Mouse (Mus musculus): ENCODE results near the gene Lpcat3.
A peak's percentile ranks its signal among the peaks of the same experiment; 100 is the strongest.
"Not testable (repeated sequence)": the region's sequence is repeated elsewhere in the genome, so short reads cannot be mapped to it uniquely, and the experiment has no call there.

Lpcat3 gene

GRCm38 (mm10) chr6:124662477-124663423, at the start of gene Lpcat3:
Gene Lpcat3, plus strand, starts transcription at chr6:124663027.
- DNase-seq: peak; percentile 99

DNA sequence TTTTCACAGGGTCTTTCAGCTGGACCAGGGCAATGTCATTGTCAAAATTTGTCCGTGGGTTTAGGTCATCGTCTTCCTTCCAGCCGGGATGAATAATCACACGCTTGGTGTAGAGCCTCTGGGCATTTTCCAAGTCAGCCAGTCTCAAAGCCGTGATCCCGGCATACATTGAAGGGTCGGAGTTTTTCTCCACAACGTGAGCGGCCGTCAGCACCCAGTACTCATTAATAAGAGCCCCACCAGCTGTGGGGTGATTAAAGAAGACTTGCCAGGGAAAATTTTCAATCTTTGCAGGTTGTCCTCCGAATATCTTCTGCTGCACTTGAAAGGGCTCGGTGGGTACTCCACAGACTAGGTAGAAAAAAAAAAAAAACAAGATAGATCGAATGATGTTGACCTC, 37.2 kb upstream of the Lpcat3 start:
- DNase-seq: no peak

DNA sequence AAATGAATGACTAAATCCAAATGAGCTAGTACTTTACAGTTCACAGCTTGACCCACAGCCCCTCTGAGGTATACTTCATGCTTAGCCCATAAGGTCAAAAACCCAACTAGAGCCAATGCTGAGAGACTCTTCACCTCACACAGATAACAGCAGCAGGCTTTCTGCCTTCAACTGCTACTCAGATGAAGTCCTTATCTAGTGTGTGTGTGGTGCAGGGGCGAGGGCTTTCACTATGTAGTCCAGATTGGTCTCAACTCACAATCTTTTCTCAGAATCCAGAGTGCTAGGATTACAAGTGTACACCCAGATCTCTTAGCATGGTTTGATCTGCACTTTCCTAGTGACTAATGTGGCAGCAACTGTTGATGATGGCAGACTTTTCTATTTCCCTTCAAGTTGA, 36.6 kb upstream of the Lpcat3 start:
- not testable (repeated sequence) for DNase-seq

DNA sequence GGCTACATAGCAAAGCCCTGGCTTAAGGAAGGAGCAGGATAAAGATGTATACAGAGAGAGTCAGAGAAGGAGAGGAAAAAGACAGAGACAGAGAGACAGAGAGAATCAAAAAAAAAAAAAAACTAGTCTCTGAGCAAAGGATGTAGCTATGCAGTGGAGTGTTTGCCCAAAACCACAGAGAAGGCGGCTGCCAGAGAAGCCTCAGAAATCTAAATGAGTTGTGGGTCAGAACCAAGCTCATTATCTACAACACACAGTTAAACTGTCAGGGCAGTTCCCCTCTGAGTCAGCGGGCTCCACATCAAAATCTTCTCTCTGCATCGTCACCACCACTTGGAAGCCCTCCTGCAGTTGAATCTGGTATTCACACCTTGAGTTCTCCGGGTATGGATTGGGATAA, 32.1 kb upstream of the Lpcat3 start:
- DNase-seq: no peak

DNA sequence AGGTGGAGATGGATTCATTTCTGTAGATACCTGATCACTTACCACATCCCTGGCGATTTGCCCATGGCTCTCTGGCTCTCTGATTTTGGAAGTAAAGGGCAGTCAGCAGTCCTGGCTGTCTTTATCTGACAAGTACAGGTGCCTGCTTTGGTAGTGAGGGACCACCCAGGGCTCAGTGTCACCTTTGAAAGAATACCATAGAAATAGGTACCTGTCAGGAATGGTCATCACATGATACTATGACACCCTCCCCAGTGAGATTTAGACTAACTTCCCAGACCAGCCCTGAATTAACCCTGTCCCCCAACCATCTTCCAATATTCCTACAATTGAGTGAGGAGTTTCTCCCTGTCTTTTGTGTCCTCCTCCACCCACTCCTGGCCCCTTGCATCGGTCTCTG, 26.8 kb upstream of the Lpcat3 start, which contains the start of gene C1s2:
C1s2 (minus strand) TSS at position 101 of the 400 bp plus-strand sequence.
- DNase-seq: not testable (repeated sequence)

DNA sequence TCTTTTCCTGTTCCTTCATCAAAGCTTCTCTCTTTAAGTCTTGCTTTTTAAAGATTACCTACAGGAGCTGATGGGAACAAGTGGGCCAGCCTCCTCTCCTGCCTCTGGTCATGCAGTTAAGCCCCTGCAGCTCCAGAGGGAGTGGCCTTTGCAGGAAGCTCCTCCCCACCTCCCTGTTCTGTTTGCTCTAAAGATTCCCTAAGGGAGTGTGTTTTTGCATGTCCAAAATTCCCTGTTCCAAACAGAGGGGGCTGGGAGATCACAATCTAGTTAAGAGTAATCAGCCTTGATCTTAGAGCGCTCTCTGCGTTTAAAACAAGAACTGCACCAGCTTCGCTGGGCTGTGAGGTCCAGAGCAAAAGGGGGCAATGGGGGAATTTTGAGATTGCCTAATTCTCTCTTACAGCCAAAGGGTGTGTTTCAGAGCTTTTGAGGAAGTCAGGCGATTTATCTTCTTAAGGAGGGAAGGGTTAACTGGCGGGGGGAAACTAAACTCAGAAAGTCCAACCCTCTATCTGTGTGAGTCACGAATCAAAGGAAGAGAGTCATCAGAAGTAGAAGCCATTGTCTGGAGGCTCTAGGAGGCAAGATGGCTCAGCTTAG, 25.9 kb upstream of the Lpcat3 start:
- DNase-seq: not testable (repeated sequence)

- no peak for DNase-seq
These were observed 22.8 kb upstream of the Lpcat3 start for GRCm38 (mm10) chr6:124640041-124640440.

GRCm38 (mm10) chr6:124640997-124641396, 21.8 kb upstream of the Lpcat3 start:
- peak; percentile 72 to 82 for DNase-seq

GRCm38 (mm10) chr6:124646394-124646793, 16.4 kb upstream of the Lpcat3 start:
- no peak for DNase-seq

GRCm38 (mm10) chr6:124655893-124656292, 6.9 kb upstream of the Lpcat3 start:
- DNase-seq: no peak

- no peak for DNase-seq
These were observed 4.8 kb upstream of the Lpcat3 start for GRCm38 (mm10) chr6:124658067-124658466.

GRCm38 (mm10) chr6:124661156-124661806, 1.5 kb upstream of the Lpcat3 start:
- no peak for DNase-seq

DNA sequence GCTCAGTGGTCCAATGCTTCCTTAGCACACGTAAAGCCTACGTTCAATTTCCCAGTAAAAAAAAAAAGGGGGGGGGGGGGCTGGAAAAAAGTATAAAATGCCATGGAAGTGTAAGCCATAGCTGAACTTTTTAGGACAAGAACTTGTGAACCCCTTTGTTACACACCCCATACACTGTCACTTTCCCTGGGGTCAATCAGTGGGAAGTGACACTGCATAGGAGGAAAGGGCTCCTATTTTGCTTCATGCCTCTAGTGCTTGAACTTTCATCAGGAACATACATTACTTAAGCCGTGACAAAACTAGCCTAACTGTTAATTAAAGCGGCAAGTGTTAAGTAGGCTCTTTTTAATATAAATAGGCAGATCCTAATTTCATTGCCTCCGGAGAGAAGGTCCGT, 832 bp upstream of the Lpcat3 start:
- DNase-seq: no peak

GRCm38 (mm10) chr6:124663424-124663795, 583 bp downstream of the Lpcat3 start:
- DNase-seq: no peak

DNA sequence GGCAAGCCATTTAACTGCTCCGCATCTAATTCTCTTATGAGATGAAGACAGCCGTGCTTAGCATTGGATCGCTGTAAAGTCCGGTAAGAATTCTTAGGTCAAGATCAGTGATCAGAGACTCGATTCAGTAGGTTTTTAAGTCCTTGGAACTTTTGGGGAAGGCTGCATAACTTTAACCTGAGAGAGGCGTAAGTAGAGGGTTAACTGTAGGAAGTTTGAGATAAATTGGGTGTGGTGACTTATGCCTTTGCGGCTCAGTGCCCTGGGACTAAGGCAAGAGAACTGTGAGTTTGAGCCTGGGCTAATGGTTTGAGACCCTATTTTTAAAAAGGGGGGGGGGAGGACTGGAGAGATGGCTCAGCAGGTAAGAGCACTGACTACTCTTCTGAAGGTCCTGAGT, 1.4 kb downstream of the Lpcat3 start:
- no peak for DNase-seq

GRCm38 (mm10) chr6:124665011-124665410, 2.2 kb downstream of the Lpcat3 start:
- no peak for DNase-seq

GRCm38 (mm10) chr6:124669234-124669859, 6.5 kb downstream of the Lpcat3 start:
- DNase-seq: peak; percentile 84 to 90

- peak; percentile 45 to 54 for DNase-seq
These were observed 7.6 kb downstream of the Lpcat3 start for GRCm38 (mm10) chr6:124670281-124670900.

- DNase-seq: no peak
These were observed 9.3 kb downstream of the Lpcat3 start for GRCm38 (mm10) chr6:124672100-124672499.

- DNase-seq: peak; percentile 71 to 75
These were observed 10.8 kb downstream of the Lpcat3 start for GRCm38 (mm10) chr6:124673619-124674018.

DNA sequence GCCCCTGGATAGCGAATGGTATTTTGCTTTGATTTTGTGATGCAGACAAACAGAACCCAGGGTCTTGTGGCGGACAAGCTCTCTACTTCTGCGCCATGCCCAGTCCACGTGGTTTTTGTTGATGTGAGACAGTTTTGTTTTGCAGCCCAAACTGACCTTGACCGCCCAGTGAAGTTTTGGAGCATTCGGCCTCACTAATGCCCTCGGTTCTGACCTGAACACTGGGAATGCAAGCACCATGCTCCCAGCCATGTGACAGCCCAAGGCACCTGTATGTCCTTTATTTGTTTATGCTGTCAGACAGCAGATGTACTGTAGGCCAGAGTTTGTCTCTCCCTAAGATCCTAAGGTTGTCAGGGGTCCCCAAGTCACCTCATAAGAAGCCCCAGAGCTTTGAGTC, 11.8 kb downstream of the Lpcat3 start:
- DNase-seq: no peak

GRCm38 (mm10) chr6:124676171-124676570, 13.3 kb downstream of the Lpcat3 start:
- DNase-seq: no peak

DNA sequence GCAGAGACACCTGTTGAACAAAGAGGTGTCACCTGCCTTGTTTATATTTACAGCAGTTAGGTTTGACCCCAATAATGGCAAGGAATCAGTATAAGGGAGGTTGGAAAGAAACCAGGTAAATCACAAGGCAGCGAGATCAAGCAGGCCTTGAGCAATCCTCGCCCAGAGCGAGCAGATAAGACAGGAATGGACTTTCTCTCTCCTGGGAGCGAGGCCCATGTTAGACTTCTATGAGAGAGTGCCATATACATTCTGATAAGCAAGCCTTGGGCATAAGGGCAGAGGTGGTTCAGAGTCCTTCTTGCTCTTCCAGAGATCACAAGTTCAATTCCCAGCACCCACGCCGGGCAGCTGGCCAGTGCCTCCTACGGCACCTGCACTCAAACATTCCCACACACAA, 15.9 kb downstream of the Lpcat3 start:
- DNase-seq: no peak
